Mouse (Mus musculus) embryonic facial prominence, embryonic 13.5 days (tissue): ENCODE data around the gene Chst15. TPM values are rescaled to one million over a fixed set of nuclear protein-coding genes. Genes with fewer than 3 reads are reported as not detected.
A peak's percentile ranks its signal among the peaks of the same experiment; 100 is the strongest.

Experiments
- ATAC-seq: fragments of 200-750 bp; cut with Nextera tagmentation; 2 replicates; pipeline ENCODE4 v1.8.0; 2017; ENCODE audit warnings: low read depth; ENCODE audit not compliant: insufficient number of reproducible peaks, insufficient read depth, low FRiP score, low TSS enrichment
- H3K27ac ChIP-seq: fragments of 300-500 bp; sonication (generic); 2 replicates; pipeline ENCODE4 v1.5.1; 2015; ENCODE audit warnings: moderate library complexity, mild to moderate bottlenecking, inconsistent platforms
- H3K27me3 ChIP-seq: fragments of 300-500 bp; sonication (generic); 2 replicates; pipeline ENCODE4 v1.6.1; 2015; ENCODE audit warnings: mild to moderate bottlenecking, inconsistent platforms
- H3K36me3 ChIP-seq: fragments of 300-500 bp; sonication (generic); 2 replicates; pipeline ENCODE4 v1.6.1; 2015; ENCODE audit warnings: mild to moderate bottlenecking, inconsistent platforms
- H3K4me1 ChIP-seq: fragments of 300-500 bp; sonication (generic); 2 replicates; pipeline ENCODE4 v1.6.1; 2015; ENCODE audit warnings: inconsistent platforms
- H3K4me2 ChIP-seq: fragments of 300-500 bp; sonication (generic); 2 replicates; pipeline ENCODE4 v1.6.1; 2015; ENCODE audit warnings: moderate library complexity, mild to moderate bottlenecking, inconsistent platforms
- H3K4me3 ChIP-seq: fragments of 300-500 bp; sonication (generic); 2 replicates; pipeline ENCODE4 v1.5.1; 2015; ENCODE audit warnings: mild to moderate bottlenecking, inconsistent platforms
- H3K9ac ChIP-seq: fragments of 300-500 bp; sonication (generic); 2 replicates; pipeline ENCODE4 v1.6.1; 2015; ENCODE audit warnings: mild to moderate bottlenecking, inconsistent platforms
- H3K9me3 ChIP-seq: fragments of 300-500 bp; sonication (generic); 2 replicates; pipeline ENCODE4 v1.6.1; 2016; ENCODE audit warnings: inconsistent platforms
- WGBS: fragments of 180-500 bp; shearing (Covaris S2); methylation state at CpG from one replicate; pipeline ENCODE4 v1.1.7; 2015; ENCODE audit warnings: mixed read lengths; 5-methylcytosine and 5-hydroxymethylcytosine counted together
- polyA plus RNA-seq: library from polyadenylated mRNA; unstranded; fragments of >200 nt; fragmentation: Nextera tagmentation; extraction: Ambion mirVana; gene quantifications from 2 replicates; pipeline ENCODE4 v1.2.1, GENCODE M21; 2015

Chst15 gene
- polyA plus RNA-seq, 1 experiment from 2014 or later = 30.2 TPM

DNA sequence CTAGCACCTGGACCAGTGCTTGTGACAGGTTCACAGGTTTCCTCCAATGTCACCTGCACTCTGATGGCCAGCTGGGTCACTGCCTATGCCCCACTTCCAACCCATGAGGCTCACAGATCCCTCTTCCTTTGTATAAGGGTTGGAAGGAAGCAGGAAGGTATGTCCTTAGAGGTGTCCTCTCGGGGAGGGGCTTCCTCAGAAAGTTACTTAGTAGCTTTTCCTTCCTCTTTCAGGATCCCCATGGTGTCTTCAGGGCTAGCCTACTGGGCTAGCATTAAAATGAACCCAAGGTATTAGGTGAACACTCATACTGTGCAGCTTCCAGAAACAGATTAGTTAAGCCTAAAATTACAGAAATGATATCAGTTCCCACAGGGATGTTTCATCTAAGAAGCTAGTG lies 16.1 kb upstream of the Chst15 start:
- no peak overlapping the region for H3K4me2 ChIP-seq
- no peaks in the 10 kb centered on the region for H3K27me3 ChIP-seq
- no peak for ATAC-seq
- H3K9ac ChIP-seq = no peak overlapping the region
- no peaks in the 10 kb centered on the region for H3K36me3 ChIP-seq
- H3K27ac ChIP-seq = no peak overlapping the region
- peaks cover 23% of the 10 kb centered on the region for H3K4me1 ChIP-seq
- H3K4me3 ChIP-seq = no peak overlapping the region
- 81% methylated on average over 1 of the region's 1 CpGs for WGBS
- H3K9me3 ChIP-seq = no peaks in the 10 kb centered on the region

DNA sequence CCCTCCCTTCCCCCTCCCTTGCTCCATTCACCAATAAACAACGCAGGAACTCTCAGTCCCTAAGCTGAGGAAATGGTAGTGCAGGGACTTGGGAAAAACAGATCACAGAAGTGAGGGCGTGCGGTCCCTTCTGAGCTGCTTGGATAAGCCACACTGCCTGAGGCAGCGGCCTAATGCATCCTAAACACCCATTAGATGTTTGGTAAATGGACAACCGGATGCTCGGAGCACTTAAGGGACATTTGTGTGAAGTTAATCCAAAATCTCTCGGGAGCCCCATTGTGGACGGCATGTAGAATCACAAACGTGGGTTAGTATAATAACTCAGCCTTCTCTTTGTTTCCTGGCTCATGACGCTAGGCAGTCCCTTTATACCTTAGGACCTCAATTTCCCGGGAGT lies 15.1 kb upstream of the Chst15 start:
- 27% methylated on average over 11 of the region's 11 CpGs for WGBS
- Histone ChIP-seq H3K9me3 (no peaks in the 10 kb centered on the region), H3K9ac (no peak overlapping the region), H3K4me2 (no peak overlapping the region), H3K27me3 (no peaks in the 10 kb centered on the region), H3K27ac (no peak overlapping the region; the same call in 1 of the 2 replicates), H3K36me3 (no peaks in the 10 kb centered on the region), H3K4me1 (peaks cover 15% of the 10 kb centered on the region), H3K4me3 (no peak overlapping the region)
- no peak for ATAC-seq

DNA sequence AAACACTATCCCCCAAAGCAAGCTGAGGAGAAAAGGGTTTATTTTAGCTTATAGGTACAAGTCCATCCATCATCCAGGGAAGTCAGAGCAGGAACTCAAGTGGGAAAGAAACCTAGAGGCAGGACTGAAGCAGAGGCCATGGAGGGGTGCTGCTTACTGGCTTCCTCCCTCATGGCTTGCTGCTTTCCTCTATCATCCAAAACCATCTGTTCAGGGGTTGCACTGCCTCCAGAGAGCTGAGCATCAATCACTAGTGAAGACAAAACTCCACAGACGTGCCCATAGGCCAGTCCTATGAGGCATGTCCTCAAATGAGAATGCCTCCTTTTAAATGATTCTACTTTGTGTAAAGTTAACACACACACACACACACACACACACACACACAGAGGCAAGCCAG lies 13.2 kb upstream of the Chst15 start:
- no peaks in the 10 kb centered on the region for H3K27me3 ChIP-seq
- WGBS = 62% methylated on average over 1 of the region's 1 CpGs
- H3K4me1 ChIP-seq = peaks cover 19% of the 10 kb centered on the region
- no peaks in the 10 kb centered on the region for H3K9me3 ChIP-seq
- H3K4me2 ChIP-seq = no peak overlapping the region
- no peak for ATAC-seq
- no peak overlapping the region for H3K27ac ChIP-seq
- no peak overlapping the region for H3K9ac ChIP-seq
- H3K36me3 ChIP-seq = no peaks in the 10 kb centered on the region
- no peak overlapping the region for H3K4me3 ChIP-seq

DNA sequence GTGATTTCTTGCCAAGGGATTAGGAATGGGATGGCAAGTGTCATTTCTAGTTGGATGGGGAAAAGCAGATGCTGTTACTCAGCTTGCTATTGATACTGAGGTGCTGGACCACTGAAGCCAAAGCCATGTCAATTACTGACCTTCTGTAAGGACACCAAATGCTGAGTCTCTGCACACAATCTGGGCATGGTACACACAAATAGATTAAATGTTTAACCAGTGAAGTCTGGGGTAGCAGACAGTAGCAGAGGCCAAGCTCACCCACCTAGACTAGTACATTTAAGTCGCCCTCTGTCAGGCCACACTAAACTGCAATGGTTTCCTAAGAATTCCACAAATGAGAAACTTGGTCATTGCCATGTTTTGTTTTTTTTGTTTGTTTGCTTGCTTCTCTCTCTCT lies 11.6 kb upstream of the Chst15 start:
- peaks cover 19% of the 10 kb centered on the region for H3K4me1 ChIP-seq
- ATAC-seq = no peak
- no peaks in the 10 kb centered on the region for H3K9me3 ChIP-seq
- H3K4me3 ChIP-seq = no peak overlapping the region
- 82% methylated on average over 1 of the region's 1 CpGs for WGBS
- H3K27me3 ChIP-seq = no peaks in the 10 kb centered on the region
- no peak overlapping the region for H3K27ac ChIP-seq
- no peak overlapping the region for H3K9ac ChIP-seq
- H3K36me3 ChIP-seq = no peaks in the 10 kb centered on the region
- no peak overlapping the region for H3K4me2 ChIP-seq

DNA sequence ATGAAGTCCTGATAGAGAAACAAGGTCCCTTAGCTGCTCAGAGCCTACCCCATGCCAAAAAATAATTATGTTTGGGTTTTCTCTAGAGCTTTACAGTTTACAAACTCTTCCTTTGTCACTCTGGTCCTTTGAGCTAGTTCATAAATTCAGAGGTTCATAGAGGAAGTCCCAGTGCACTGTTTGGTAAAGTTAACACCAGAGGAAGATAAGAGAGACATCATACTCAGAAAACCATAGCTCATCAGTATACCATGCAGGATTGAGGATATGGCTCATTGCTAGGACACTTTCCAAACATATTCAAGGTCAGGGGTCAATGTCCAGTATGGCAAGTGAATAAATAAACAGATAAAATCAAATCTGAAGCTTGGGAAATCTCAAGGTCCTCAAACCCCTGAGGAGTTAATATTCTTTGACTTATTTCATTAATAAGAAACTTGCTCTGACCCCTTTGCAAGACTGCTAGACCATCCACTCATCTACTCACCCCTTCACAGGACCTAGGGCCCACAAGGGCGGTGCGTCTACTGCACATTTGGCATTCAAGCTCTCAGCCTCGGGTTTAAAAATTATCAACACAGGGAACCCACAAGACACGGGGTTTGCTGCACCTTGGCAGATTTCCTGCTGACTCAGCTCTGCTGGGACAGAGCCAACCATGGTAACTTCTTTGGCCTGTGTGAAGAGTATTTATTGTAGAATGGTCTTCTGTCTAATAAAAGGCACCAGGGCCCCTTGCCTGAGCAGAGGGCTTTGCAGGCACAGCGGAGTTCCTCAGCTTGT lies 8.7 kb upstream of the Chst15 start:
- Histone ChIP-seq H3K9ac (0 out of 2 replicates have a peak overlapping the region, but pooled peaks have one; percentile 21), H3K36me3 (no peaks in the 10 kb centered on the region), H3K9me3 (no peaks in the 10 kb centered on the region), H3K27ac (no peak overlapping the region), H3K4me1 (peaks cover 13% of the 10 kb centered on the region; the same call in 1 of the 2 replicates), H3K4me2 (no peak overlapping the region), H3K27me3 (no peaks in the 10 kb centered on the region; the same call in 1 of the 2 replicates), H3K4me3 (no peak overlapping the region)
- WGBS = 61% methylated on average over 5 of the region's 5 CpGs
- ATAC-seq = no peak

DNA sequence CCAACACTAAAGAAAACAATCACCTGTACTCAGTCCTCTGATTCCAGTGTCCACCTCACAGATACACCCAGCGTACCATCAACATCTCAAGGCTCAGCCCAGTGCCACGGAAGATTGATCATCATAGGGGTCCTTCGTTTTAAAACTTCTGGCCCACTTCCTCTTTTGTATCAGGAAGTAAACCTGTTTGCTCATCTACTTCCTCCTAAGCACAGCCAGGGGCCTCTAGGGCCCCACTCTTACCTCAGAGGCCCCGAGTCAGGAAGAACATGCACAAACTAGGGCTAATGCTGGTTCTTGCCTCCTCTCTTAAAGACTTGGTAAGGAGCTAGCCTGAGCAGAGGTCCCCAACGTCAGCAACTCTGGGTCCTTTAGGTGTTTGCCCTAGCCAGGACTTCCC lies 6.4 kb upstream of the Chst15 start:
- ATAC-seq = no peak
- H3K27ac ChIP-seq = no peak overlapping the region
- WGBS = 78% methylated on average over 5 of the region's 5 CpGs

DNA sequence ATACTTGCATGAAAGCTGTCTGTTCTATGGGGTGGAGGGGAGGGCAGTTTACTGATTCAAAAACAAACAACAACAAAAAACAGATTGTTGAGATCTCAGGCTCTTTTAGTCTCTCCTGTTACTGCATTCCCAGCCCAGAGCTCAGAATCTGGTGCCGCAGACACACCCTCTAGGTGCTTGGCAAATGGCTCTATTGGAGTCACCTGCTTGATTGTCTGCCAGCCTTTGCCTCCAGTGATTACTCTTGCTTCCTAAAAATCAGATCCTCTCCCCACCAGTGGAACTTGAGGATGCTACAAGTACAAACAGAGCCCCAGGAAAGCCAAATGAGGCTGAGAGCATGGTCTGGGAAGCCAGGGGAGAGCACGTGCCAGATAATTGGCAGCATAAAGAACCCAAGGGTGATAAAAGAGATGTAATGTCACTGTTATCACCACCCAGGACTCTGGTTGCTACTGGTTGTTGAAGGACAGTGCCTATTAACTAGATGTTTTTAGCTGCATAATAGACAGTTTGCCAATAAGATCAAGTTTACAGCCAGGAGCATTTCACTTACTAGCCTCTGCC lies 4.4 kb upstream of the Chst15 start:
- Histone ChIP-seq H3K4me3 (no peak overlapping the region), H3K4me1 (peaks cover 26% of the 10 kb centered on the region), H3K9me3 (no peaks in the 10 kb centered on the region), H3K9ac (no peak overlapping the region), H3K36me3 (no peaks in the 10 kb centered on the region), H3K27ac (no peak overlapping the region; the same call in 1 of the 2 replicates), H3K4me2 (no peak overlapping the region), H3K27me3 (no peaks in the 10 kb centered on the region; the same call in none of the 2 replicates)
- WGBS = 73% methylated on average over 2 of the region's 2 CpGs
- ATAC-seq = no peak

More for the DNA sequence above, 6.4 kb upstream of the Chst15 start:
- Histone ChIP-seq H3K36me3 (no peaks in the 10 kb centered on the region), H3K4me2 (no peak overlapping the region), H3K4me3 (no peak overlapping the region), H3K27me3 (no peaks in the 10 kb centered on the region; the same call in none of the 2 replicates), H3K9ac (no peak overlapping the region), H3K4me1 (peaks cover 16% of the 10 kb centered on the region; the same call in 1 of the 2 replicates), H3K9me3 (no peaks in the 10 kb centered on the region)

DNA sequence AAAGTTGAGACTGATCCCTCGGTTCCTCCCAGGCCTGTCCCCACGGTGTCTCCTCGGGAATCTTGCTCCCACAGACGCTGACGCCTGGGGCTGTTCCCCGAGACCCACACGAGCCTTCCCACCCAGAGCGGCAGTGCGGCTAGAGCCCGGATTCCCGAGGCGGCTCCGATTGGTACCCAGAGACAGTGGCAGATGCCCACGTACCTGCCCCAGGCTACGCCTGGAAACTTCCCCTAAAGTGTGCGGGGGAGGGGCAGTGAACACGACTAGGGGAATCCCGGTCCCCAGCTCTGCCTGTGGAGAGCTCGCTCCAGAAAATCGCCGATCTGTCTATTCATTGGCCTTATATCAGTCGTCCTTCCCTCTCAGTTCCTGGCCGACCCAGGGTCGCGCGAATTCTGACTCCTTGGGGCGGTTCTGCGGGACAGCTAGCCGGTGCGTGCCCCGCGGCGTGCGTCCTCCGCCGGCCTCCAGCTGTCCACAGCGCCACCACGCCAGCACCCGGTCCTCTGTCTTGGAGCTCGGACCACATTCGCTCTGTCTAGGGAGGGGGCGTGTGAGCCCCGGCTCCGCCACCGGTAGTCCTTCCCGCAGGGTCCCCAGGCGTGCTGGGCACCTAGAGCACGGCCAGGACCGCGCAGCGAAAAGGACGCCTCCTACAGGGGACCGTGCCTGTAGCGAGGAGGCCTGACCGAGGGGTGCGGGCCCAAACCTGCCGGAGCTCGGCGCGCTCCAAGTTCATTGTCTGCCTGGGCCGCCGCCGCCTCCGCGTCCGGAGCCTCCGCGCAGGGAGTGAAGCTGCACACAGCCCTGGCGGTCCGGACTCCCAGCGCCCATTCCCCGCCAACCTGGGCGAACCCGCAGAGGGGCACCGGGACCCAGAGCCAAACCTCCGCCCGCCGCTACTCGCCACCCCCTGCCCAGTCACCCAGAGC lies 660 bp downstream of the Chst15 start:
- peak overlapping the region; percentile 68 for H3K4me3 ChIP-seq
- H3K4me2 ChIP-seq = peak overlapping the region; percentile 93
- no peaks in the 10 kb centered on the region; the same call in 1 of the 2 replicates for H3K27me3 ChIP-seq
- peak overlapping the region; percentile 91 for H3K27ac ChIP-seq
- ATAC-seq = peak; percentile 66
- peaks cover 59% of the 10 kb centered on the region for H3K4me1 ChIP-seq
- peak overlapping the region; percentile 85 for H3K9ac ChIP-seq
- whole genome bisulfite sequencing = under 1% methylated on average over 79 of the region's 79 CpGs
- H3K36me3 ChIP-seq = no peaks in the 10 kb centered on the region
- H3K9me3 ChIP-seq = no peaks in the 10 kb centered on the region

DNA sequence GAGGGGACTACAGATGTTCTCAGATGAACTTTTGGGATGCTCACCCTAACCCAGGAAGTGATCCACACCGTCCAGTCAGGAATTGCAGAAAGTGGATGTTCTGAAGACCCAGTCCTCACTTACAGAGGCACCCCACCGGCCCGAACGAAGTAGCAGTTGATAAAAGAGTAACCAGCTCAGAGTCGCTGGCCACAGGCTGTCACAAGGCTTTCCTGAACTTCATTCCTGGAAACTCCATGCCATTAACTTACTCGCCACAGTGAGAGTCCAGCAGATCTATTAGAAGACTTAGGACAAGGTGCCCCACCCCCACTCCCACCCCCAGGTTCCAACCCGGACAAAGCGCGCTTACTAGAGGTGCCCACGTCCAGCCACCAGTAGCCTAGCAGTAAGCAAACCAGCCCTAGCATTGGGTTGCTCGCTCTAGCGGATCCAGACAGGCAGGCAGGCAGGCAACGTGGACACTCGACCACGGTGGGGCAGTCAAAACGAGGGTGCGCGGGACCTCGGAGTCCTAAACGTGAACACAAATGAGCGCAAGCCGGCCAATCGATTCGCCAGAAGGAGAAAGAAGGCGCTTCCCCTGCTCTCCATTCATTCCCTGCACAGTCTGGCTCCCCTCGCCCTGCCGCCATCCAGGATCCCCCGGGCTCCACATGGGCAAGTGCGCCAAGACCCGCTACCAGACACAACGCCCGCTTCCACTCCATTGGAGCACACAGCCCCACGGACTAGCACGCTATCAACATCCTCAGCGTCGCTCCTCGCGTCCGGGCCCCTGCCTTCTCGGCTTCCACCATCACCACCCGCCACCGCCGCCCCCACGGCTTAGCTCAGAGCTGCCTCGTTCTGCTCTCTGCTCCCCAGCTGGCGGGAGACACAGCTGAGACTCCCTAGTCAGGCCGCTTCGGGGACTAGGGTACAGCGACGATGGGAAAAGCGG lies 1.6 kb downstream of the Chst15 start:
- peaks cover 60% of the 10 kb centered on the region for H3K4me1 ChIP-seq
- peak overlapping the region; percentile 91 for H3K27ac ChIP-seq
- no peaks in the 10 kb centered on the region; the same call in 1 of the 2 replicates for H3K27me3 ChIP-seq
- H3K36me3 ChIP-seq = no peaks in the 10 kb centered on the region
- no peaks in the 10 kb centered on the region for H3K9me3 ChIP-seq
- peak overlapping the region; percentile 68 for H3K4me3 ChIP-seq
- 1% methylated on average over 51 of the region's 51 CpGs for WGBS
- ATAC-seq = peak; percentile 57
- H3K9ac ChIP-seq = peak overlapping the region; percentile 85
- H3K4me2 ChIP-seq = peak overlapping the region; percentile 93

DNA sequence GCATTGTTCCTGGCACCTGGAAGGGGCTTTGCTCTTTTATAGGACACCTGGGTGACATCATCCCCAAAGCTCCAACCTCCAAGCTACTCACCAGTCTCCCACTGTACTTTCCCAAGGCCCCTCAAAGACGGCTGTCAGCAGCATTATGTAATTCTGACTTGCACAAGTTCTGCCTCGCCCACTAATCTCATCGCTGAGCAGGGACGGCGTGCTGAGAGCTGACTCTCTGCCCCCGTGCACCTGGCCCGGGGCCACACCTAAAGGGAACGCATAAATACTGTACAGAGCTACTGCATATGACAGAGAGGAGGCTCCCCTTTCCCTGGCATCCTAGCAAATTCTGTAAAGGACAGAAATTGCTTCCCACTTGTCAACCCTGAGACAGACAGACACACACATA lies 4.6 kb downstream of the Chst15 start:
- peak overlapping the region; percentile 19 for H3K4me2 ChIP-seq
- peaks cover 75% of the 10 kb centered on the region for H3K4me1 ChIP-seq
- no peaks in the 10 kb centered on the region for H3K9me3 ChIP-seq
- no peaks in the 10 kb centered on the region for H3K27me3 ChIP-seq
- ATAC-seq = no peak
- no peaks in the 10 kb centered on the region for H3K36me3 ChIP-seq
- no peak overlapping the region for H3K4me3 ChIP-seq
- no peak overlapping the region for H3K27ac ChIP-seq
- no peak overlapping the region for H3K9ac ChIP-seq
- WGBS = 62% methylated on average over 8 of the region's 8 CpGs
